Mouse (Mus musculus) midbrain, embryonic 15.5 days (tissue): Measurements from ENCODE around the gene Vapb. TPM values are rescaled to one million over a fixed set of nuclear protein-coding genes. Genes with fewer than 3 reads are reported as not detected.
A peak's percentile ranks its signal among the peaks of the same experiment; 100 is the strongest.
"Not testable (repeated sequence)": the region's sequence is repeated elsewhere in the genome, so short reads cannot be mapped to it uniquely, and the experiment has no call there.

Source experiments
- ATAC-seq: fragments of 200-750 bp; cut with Nextera tagmentation; replicated peaks from 2 replicates; pipeline ENCODE4 v1.8.0; 2017; ENCODE audit warnings: moderate TSS enrichment
- H3K27ac ChIP-seq: fragments of 300-500 bp; sonication (generic); 2 replicates; pipeline ENCODE4 v1.5.1; 2015; ENCODE audit warnings: mild to moderate bottlenecking, inconsistent platforms
- H3K27me3 ChIP-seq: fragments of 300-500 bp; sonication (generic); replicated peaks from 2 replicates; pipeline ENCODE4 v1.6.1; 2015; ENCODE audit warnings: inconsistent platforms
- H3K36me3 ChIP-seq: fragments of 300-500 bp; sonication (generic); replicated peaks from 2 replicates; pipeline ENCODE4 v1.6.1; 2015; ENCODE audit warnings: inconsistent platforms
- H3K4me1 ChIP-seq: fragments of 300-500 bp; sonication (generic); 2 replicates; pipeline ENCODE4 v1.6.1; 2015; ENCODE audit warnings: inconsistent platforms
- H3K4me2 ChIP-seq: fragments of 300-500 bp; sonication (generic); 2 replicates; pipeline ENCODE4 v1.6.1; 2015; ENCODE audit warnings: inconsistent platforms, mild to moderate bottlenecking, moderate library complexity
- H3K4me3 ChIP-seq: fragments of 300-500 bp; sonication (generic); 2 replicates; pipeline ENCODE4 v1.5.1; 2015; ENCODE audit warnings: mild to moderate bottlenecking, inconsistent platforms
- H3K9ac ChIP-seq: fragments of 300-500 bp; sonication (generic); 2 replicates; pipeline ENCODE4 v1.6.1; 2015; ENCODE audit warnings: mild to moderate bottlenecking, inconsistent platforms
- H3K9me3 ChIP-seq: fragments of 300-500 bp; sonication (generic); 2 replicates; pipeline ENCODE4 v1.6.1; 2016; ENCODE audit warnings: inconsistent platforms
- WGBS: fragments of 180-500 bp; shearing (Covaris S2); methylation state at CpG from one replicate; pipeline ENCODE4 v1.1.7; 2015; ENCODE audit warnings: mixed read lengths; 5-methylcytosine and 5-hydroxymethylcytosine counted together
- polyA plus RNA-seq: library from polyadenylated mRNA; unstranded; fragments of >200 nt; fragmentation: Nextera tagmentation; extraction: Ambion mirVana; gene quantifications from 2 replicates; pipeline ENCODE4 v1.2.1, GENCODE M21; 2015

Vapb gene
- polyA plus RNA-seq = 10.8 and 14.3 TPM in 2 replicates

GRCm38 (mm10) chr2:173737222-173737989, at the start of gene Vapb:
TSS of gene Vapb (plus strand) at chr2:173737511.
- Histone ChIP-seq H3K9ac (peak within 1 kb of the TSS; percentile 68), H3K27ac (peak within 1 kb of the TSS; percentile 77), H3K27me3 (no peaks in the 10 kb centered on the region), H3K4me1 (peaks cover 25% of the 10 kb centered on the region), H3K9me3 (no peaks in the 10 kb centered on the region), H3K36me3 (no peaks in the 10 kb centered on the region), H3K4me2 (peak within 1 kb of the TSS; percentile 66), H3K4me3 (peak within 1 kb of the TSS; percentile 64)
- WGBS = under 1% methylated on average over 70 of the region's 70 CpGs
- ATAC-seq = peak; percentile 97

- no peaks in the 10 kb centered on the region for H3K9me3 ChIP-seq
- H3K27ac ChIP-seq = no peak overlapping the region
- ATAC-seq = no peak
- no peak overlapping the region for H3K9ac ChIP-seq
- H3K4me2 ChIP-seq = no peak overlapping the region
- no peaks in the 10 kb centered on the region for H3K36me3 ChIP-seq
- H3K27me3 ChIP-seq = no peaks in the 10 kb centered on the region
- no peaks in the 10 kb centered on the region for H3K4me1 ChIP-seq
- H3K4me3 ChIP-seq = no peak overlapping the region
Observed at GRCm38 (mm10) chr2:173689835-173690234, 47.5 kb upstream of the Vapb start.

DNA sequence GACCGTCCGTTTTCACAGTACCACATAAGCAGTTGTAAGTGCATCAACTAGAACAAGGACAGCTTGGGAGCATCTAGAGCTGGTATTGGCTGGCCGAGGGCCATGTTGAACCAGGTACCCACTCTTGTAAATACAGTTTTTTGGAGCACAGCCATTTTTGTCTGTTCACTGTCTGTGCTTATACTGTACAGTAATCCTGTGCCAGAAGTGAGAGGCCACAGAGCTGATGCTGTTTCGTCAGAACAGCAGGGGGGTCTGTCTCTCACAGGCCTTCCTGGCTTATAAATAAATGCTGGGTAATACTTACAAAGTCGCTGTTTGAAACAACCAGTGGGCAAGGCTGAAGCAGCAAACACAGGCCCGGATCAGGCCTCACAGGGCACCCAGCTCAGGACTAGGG, 45.6 kb upstream of the Vapb start:
- no peaks in the 10 kb centered on the region for H3K27me3 ChIP-seq
- no peak overlapping the region for H3K4me3 ChIP-seq
- ATAC-seq = no peak
- H3K36me3 ChIP-seq = 0 out of 2 replicates have a peak, but pooled peaks cover 3% of the 10 kb centered on the region
- 83% methylated on average over 6 of the region's 6 CpGs for WGBS
- H3K9ac ChIP-seq = no peak overlapping the region
- H3K27ac ChIP-seq = no peak overlapping the region
- no peaks in the 10 kb centered on the region for H3K4me1 ChIP-seq
- H3K9me3 ChIP-seq = no peaks in the 10 kb centered on the region
- H3K4me2 ChIP-seq = no peak overlapping the region

- 0 out of 2 replicates have a peak, but pooled peaks cover 3% of the 10 kb centered on the region for H3K36me3 ChIP-seq
- WGBS = 76% methylated on average over 2 of the region's 2 CpGs
- no peak overlapping the region for H3K9ac ChIP-seq
- H3K4me2 ChIP-seq = no peak overlapping the region
- no peaks in the 10 kb centered on the region for H3K9me3 ChIP-seq
- H3K27me3 ChIP-seq = no peaks in the 10 kb centered on the region
- ATAC-seq = no peak
- H3K27ac ChIP-seq = no peak overlapping the region
- H3K4me1 ChIP-seq = no peaks in the 10 kb centered on the region
- H3K4me3 ChIP-seq = no peak overlapping the region
Observed at GRCm38 (mm10) chr2:173692693-173693092, 44.6 kb upstream of the Vapb start.

GRCm38 (mm10) chr2:173698850-173699249, 38.5 kb upstream of the Vapb start:
- Histone ChIP-seq H3K27me3 (no peaks in the 10 kb centered on the region), H3K36me3 (peaks cover 12% of the 10 kb centered on the region; the same call in 1 of the 2 replicates), H3K4me3 (no peak overlapping the region), H3K9ac (no peak overlapping the region), H3K27ac (no peak overlapping the region), H3K9me3 (no peaks in the 10 kb centered on the region), H3K4me1 (no peaks in the 10 kb centered on the region), H3K4me2 (no peak overlapping the region)
- 94% methylated on average over 3 of the region's 3 CpGs for WGBS
- no peak for ATAC-seq

DNA sequence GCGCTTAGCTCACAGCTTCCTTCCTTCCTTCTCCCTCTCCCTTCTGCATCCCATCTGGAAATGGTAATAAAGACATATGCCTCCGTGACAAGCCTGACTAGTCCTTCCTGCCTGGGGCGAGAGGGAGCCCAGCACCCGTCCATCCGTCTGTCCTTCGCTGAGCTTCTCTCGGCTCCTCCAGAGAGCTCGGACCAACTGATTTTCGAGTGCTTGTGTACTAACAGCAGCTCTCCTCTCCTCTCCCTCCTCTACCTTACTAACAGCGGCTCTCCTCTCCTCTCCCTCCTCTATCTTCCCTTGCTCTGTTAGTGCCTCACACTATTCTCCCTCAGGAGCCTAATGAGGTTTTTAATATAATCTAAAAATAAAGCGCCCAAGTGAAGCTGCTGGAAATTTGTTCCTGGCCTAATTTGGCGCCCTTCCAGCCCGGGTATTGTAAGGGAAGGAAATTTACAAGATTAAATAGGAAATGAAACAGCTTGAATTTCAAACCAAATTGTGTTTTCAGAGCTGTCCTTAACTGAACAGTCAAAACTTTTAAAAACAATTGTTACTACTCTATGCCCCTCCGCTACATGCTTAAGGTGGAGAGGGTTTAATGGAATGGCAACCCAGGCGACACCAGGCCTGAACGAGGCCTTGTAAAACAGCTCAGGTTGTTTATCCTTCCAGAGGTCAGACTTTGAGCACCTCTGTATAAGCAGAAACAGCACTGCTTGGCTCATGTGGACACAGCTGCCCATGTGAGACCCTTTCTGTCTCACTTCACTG, 35.0 kb upstream of the Vapb start:
- H3K4me2 ChIP-seq = no peak overlapping the region
- H3K4me3 ChIP-seq = no peak overlapping the region
- no peak for ATAC-seq
- no peaks in the 10 kb centered on the region for H3K4me1 ChIP-seq
- H3K27ac ChIP-seq = no peak overlapping the region
- H3K36me3 ChIP-seq = peaks cover 9% of the 10 kb centered on the region; the same call in 1 of the 2 replicates
- H3K27me3 ChIP-seq = no peaks in the 10 kb centered on the region
- 77% methylated on average over 16 of the region's 16 CpGs for WGBS
- H3K9ac ChIP-seq = no peak overlapping the region
- no peaks in the 10 kb centered on the region for H3K9me3 ChIP-seq

- H3K36me3 ChIP-seq = peaks cover 9% of the 10 kb centered on the region; the same call in 1 of the 2 replicates
- no peak overlapping the region for H3K9ac ChIP-seq
- H3K4me1 ChIP-seq = no peaks in the 10 kb centered on the region
- 89% methylated on average over 12 of the region's 12 CpGs for WGBS
- H3K4me3 ChIP-seq = no peak overlapping the region
- no peak for ATAC-seq
- no peaks in the 10 kb centered on the region for H3K9me3 ChIP-seq
- no peak overlapping the region for H3K27ac ChIP-seq
- H3K27me3 ChIP-seq = no peaks in the 10 kb centered on the region
- no peak overlapping the region for H3K4me2 ChIP-seq
Observed at GRCm38 (mm10) chr2:173702867-173703237, 34.5 kb upstream of the Vapb start.

DNA sequence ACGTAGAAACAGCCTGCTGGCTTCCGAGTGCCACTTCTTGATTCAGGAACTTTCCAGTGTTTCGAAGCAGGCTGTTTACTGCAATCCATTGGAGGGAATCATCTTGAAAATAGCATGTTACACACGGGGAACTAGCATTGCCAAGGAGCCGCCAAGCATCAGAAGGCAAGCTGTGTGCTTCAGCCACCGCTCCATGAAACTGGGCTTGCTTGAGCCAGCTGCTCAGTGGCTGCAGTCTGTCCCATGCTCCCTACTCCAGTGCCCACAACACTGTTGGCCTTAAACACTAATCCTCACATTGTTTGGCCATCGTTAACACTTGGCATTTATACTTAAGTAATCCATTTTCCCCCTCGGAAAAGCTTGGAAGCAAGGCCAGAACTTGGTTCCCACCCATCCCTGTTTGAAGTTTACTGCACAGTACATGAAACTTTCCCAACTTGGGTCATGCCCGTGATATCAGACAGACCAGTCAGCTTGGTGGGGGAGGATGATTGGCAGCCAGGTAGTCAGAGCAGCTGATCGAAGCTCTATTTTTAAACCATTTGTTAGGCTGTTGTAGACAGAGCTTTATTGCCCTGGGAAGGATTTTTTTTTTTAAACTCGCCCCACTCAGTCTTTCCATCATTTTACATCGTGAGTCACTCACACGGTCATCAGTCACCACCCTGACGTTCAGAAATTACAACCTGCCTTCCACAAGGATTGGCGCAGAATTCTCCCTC, 31.3 kb upstream of the Vapb start:
- 79% methylated on average over 15 of the region's 15 CpGs for WGBS
- peaks cover 6% of the 10 kb centered on the region; the same call in 1 of the 2 replicates for H3K36me3 ChIP-seq
- no peak overlapping the region for H3K27ac ChIP-seq
- no peaks in the 10 kb centered on the region for H3K27me3 ChIP-seq
- ATAC-seq = no peak
- H3K4me1 ChIP-seq = no peaks in the 10 kb centered on the region
- H3K4me2 ChIP-seq = no peak overlapping the region
- H3K9me3 ChIP-seq = no peaks in the 10 kb centered on the region
- H3K9ac ChIP-seq = no peak overlapping the region
- H3K4me3 ChIP-seq = no peak overlapping the region

DNA sequence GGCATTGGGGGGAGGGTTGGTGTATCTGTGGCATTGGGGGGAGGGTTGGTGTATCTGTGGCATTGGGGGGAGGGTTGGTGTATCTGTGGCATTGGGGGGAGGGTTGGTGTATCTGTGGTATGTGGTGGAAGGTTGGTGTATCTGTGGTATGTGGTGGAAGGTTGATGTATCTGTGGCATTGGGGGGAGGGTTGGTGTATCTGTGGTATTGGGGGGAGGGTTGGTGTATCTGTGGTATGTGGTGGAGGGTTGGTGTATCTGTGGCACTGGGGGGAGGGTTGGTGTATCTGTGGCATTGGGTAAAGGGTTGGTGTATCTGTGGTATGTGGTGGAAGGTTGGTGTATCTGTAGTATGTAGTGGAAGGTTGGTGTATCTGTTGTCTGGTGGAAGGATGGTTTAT, 29.7 kb upstream of the Vapb start:
- not testable (repeated sequence) for H3K36me3 ChIP-seq, H3K27ac ChIP-seq, H3K4me1 ChIP-seq, H3K9ac ChIP-seq, H3K4me2 ChIP-seq, H3K4me3 ChIP-seq, H3K9me3 ChIP-seq, H3K27me3 ChIP-seq, ATAC-seq

DNA sequence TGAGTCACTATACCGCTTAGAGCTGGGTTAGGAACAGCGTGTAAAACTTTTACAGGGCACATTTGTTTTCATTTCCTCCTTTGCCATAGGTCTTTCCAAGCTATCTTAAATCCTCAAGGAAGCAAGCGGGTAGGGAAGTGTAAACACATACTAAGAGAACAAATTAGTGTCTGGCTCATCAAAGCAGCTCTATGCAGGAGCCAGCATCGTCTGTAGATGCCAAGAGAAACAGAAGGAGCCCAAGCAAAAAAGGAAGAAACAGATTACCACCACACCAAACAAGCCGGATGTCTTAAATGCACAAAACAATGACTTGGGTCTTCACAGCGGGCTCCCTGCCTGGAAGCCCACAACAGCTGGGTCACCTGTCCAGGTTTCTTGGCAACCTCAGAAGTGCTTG, 27.1 kb upstream of the Vapb start:
- H3K27ac ChIP-seq = no peak overlapping the region
- H3K4me2 ChIP-seq = no peak overlapping the region
- no peak overlapping the region for H3K9ac ChIP-seq
- peaks cover 6% of the 10 kb centered on the region for H3K4me1 ChIP-seq
- ATAC-seq = no peak
- no peaks in the 10 kb centered on the region for H3K27me3 ChIP-seq
- no peaks in the 10 kb centered on the region for H3K36me3 ChIP-seq
- WGBS = 74% methylated on average over 6 of the region's 6 CpGs
- H3K9me3 ChIP-seq = no peaks in the 10 kb centered on the region
- no peak overlapping the region for H3K4me3 ChIP-seq

DNA sequence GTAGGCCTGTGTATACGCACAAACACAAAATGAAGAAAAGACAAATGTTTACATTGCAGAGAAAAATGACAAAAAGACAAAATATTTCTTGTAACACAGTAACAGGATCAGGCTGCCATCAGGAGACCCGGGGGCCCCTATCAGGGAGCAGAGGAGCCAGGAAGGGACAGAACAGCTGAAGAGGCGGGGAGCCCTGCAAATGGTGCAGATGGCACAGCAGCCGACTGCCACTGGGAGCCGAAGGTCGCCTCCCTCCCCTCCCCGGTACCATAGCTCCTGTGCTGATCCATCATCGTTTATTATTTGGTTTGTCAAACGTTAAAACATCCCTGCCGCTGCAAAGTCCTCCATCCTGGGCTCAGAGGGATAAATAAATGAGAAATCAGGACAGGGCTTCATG, 24.7 kb upstream of the Vapb start:
- H3K9me3 ChIP-seq = no peaks in the 10 kb centered on the region
- ATAC-seq = no peak
- no peaks in the 10 kb centered on the region for H3K27me3 ChIP-seq
- H3K9ac ChIP-seq = no peak overlapping the region
- H3K4me1 ChIP-seq = peaks cover 9% of the 10 kb centered on the region
- H3K4me2 ChIP-seq = no peak overlapping the region
- H3K27ac ChIP-seq = no peak overlapping the region
- no peak overlapping the region for H3K4me3 ChIP-seq
- 66% methylated on average over 10 of the region's 10 CpGs for WGBS
- no peaks in the 10 kb centered on the region for H3K36me3 ChIP-seq

DNA sequence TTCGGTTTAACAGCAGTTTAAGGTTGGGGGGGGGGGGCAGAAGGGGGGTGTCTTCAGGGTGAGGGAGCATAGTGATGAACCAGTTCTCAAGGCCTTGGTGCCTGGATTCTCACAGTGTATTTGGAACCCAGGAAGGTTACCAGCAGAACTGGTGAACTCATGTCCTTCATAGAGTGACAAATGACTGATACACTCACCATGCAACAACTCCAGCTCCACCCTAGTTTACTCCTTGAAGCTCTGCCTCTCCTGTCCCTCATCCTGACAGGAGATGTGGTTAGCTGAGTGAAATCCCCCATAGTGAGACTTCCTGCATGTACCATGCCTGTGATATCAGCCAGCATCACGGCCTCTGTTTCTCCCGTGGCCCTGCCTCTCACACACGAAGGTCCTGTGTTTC, 24.1 kb upstream of the Vapb start:
- Histone ChIP-seq H3K27ac (no peak overlapping the region), H3K4me3 (no peak overlapping the region), H3K4me2 (no peak overlapping the region), H3K36me3 (no peaks in the 10 kb centered on the region), H3K4me1 (peaks cover 9% of the 10 kb centered on the region), H3K27me3 (no peaks in the 10 kb centered on the region), H3K9me3 (no peaks in the 10 kb centered on the region), H3K9ac (no peak overlapping the region)
- ATAC-seq = no peak
- WGBS = 84% methylated on average over 4 of the region's 4 CpGs
